ENCODE assay signal across 8 mouse cellular contexts in the genomic region with DNA sequence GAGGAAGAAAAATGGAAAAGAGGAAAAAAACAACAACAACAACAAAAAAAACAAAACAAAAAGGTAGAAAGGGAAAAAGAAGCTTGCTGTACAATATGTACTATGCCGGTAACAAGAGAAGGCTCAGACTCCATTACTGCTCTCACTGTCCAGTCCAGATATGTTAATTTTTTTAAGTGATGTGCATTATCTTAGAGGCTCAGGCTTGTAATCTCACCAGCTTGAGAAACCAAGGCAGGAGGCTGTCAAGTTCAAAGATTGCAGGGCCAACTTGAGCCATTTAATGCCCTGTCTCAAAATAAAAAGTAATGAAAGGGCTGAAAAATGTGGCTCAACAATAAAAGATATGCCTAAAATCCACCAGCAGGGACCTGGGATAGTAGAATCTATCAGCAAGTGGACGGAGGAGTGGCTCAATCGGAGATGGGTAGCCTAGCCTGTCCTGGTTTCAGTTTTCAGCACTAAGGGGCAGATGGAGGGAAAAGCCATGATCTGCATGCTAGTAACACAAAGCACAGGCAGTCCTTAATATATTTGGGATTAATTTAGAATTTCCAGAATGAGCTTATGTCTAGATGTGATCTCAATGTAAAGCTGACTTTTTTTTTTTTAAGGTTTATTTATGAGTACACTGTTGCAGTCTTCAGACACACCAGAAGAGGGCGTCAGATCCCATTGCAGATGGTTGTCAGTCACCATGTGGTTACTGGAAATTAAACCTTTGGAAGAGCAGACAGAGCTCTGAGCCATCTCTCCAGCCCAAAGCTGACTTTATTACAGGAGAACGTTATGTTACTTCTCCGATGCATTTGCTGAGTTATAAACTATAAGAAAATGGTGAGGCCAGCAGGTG. TPM values are rescaled to one million over a fixed set of nuclear protein-coding genes. Genes with fewer than 3 reads are reported as not detected.
DNase-seq lines count a peak whose midpoint lies in the region; ATAC-seq and TF ChIP-seq lines count a peak whose summit lies in the region.

No protein-coding gene starts in this region.

- no peak for ATAC-seq in heart, embryonic 16.5 days (replicated peaks; ENCODE audit: extremely low read depth, insufficient read depth, low FRiP score)
- peak; percentile 24 for ATAC-seq in intestine, embryonic 16.5 days

- no peaks in the 10 kb centered on the region for H3K27me3 ChIP-seq in heart, embryonic 16.5 days (ENCODE audit: control insufficient read depth, insufficient read depth, low read length)
- no peaks in the 10 kb centered on the region for H3K27me3 ChIP-seq in intestine, embryonic 16.5 days (replicated peaks; ENCODE audit: control insufficient read depth, insufficient read depth, low read length)
- peaks cover 13% of the 10 kb centered on the region for H3K27me3 ChIP-seq in myocyte (ENCODE audit: control insufficient read depth, insufficient read depth, insufficient read length)

- no peak overlapping the region for H3K9ac ChIP-seq in heart, embryonic 16.5 days (ENCODE audit: low read length)
- H3K9ac ChIP-seq in intestine, embryonic 16.5 days (ENCODE audit: low read depth, low read length): peak overlapping the region; percentile 81; the same call in 1 of the 2 replicates

- DNase-seq in heart, postnatal 25 days (ENCODE audit: low spot score): no peak
- peak; percentile 2 for DNase-seq in 3T3-L1 (ENCODE audit: low read depth, low spot score)
- no peak for DNase-seq in adrenal gland, postnatal 14 days
- no peak for DNase-seq in embryo, embryonic 9.5 days (ENCODE audit: extremely low spot score)

- peaks cover 13% of the 10 kb centered on the region for H3K36me3 ChIP-seq in heart, embryonic 16.5 days (ENCODE audit: control insufficient read depth, insufficient read depth)
- peaks cover 4% of the 10 kb centered on the region; the same call in 1 of the 2 replicates for H3K36me3 ChIP-seq in intestine, embryonic 16.5 days (ENCODE audit: control insufficient read depth, insufficient read depth, low read length)
- H3K36me3 ChIP-seq in myocyte (ENCODE audit: control insufficient read depth, insufficient read depth): no peaks in the 10 kb centered on the region

- TF ChIP-seq POLR2A in myocyte (IDR thresholded peaks at IDR 0.05; ENCODE audit: insufficient read length, low read depth): no peak

- no peak overlapping the region for H3K27ac ChIP-seq in heart, embryonic 16.5 days (ENCODE audit: low read length)
- H3K27ac ChIP-seq in brown adipose tissue, adult 24 weeks (replicated peaks; ENCODE audit: low read depth, low read length): no peak overlapping the region
- H3K27ac ChIP-seq in intestine, embryonic 16.5 days (ENCODE audit: low read length): no peak overlapping the region

- intact Hi-C loops in heart, postnatal 25 days (cut with DNase I): no loop called here

- 40% methylated on average over 6 of the region's 6 CpGs for WGBS in heart, embryonic 16.5 days
- 44% methylated on average over 6 of the region's 6 CpGs for WGBS in intestine, embryonic 16.5 days

- peak overlapping the region; percentile 85 for H3K4me3 ChIP-seq in heart, embryonic 16.5 days (ENCODE audit: low read length)
- H3K4me3 ChIP-seq in brown adipose tissue, adult 24 weeks (ENCODE audit: insufficient read depth, low read depth, low read length): 0 out of 2 replicates have a peak overlapping the region, but pooled peaks have one; percentile 20
- peak overlapping the region; percentile 85 for H3K4me3 ChIP-seq in intestine, embryonic 16.5 days (ENCODE audit: low read length)
- H3K4me3 ChIP-seq in myocyte: peak overlapping the region; percentile 64

- peaks cover 5% of the 10 kb centered on the region for H3K4me1 ChIP-seq in heart, embryonic 16.5 days (ENCODE audit: control insufficient read depth, insufficient read depth, low read length)
- peaks cover under 1% of the 10 kb centered on the region for H3K4me1 ChIP-seq in brown adipose tissue, adult 24 weeks (ENCODE audit: control insufficient read depth, insufficient read depth, insufficient read length, low read length)
- peaks cover 4% of the 10 kb centered on the region; the same call in 1 of the 2 replicates for H3K4me1 ChIP-seq in intestine, embryonic 16.5 days (ENCODE audit: control insufficient read depth, insufficient read depth, low read length)

- peaks cover 12% of the 10 kb centered on the region for H3K79me2 ChIP-seq in myocyte (ENCODE audit: control insufficient read depth, insufficient read depth)

- peak overlapping the region; percentile 38 for H3ac ChIP-seq in myocyte (ENCODE audit: control insufficient read depth, insufficient read length)

- no peaks in the 10 kb centered on the region for H3K9me3 ChIP-seq in heart, embryonic 16.5 days (replicated peaks; ENCODE audit: control insufficient read depth, low read length)
- no peaks in the 10 kb centered on the region for H3K9me3 ChIP-seq in intestine, embryonic 16.5 days (ENCODE audit: control insufficient read depth, low read length)

- H3K4me2 ChIP-seq in heart, embryonic 16.5 days (ENCODE audit: low read depth, low read length): peak overlapping the region; percentile 44
- peak overlapping the region; percentile 17; the same call in 1 of the 2 replicates for H3K4me2 ChIP-seq in intestine, embryonic 16.5 days (ENCODE audit: low read depth, low read length)
- H3K4me2 ChIP-seq in myocyte (ENCODE audit: low read depth): peak overlapping the region; percentile 3

TF ChIP-seq in myocyte, 11 proteins besides CTCF, POLR2A, EP300 and RAD21:
- TF ChIP-seq MAX (IDR thresholded peaks at IDR 0.05; ENCODE audit: low read depth): no peak
- no peak for TF ChIP-seq MYOG (IDR thresholded peaks at IDR 0.05; ENCODE audit: control insufficient read depth in 1 of 3, insufficient read depth in 1 of 3, insufficient read length in 2 of 3, low read depth in 2 of 3)
- TF ChIP-seq SRF (IDR thresholded peaks at IDR 0.05; ENCODE audit: control insufficient read depth, insufficient read length, low read depth): no peak
- no peak for TF ChIP-seq POLR2AphosphoS2 (IDR thresholded peaks at IDR 0.05; ENCODE audit: insufficient read length, low read depth)
- no peak for TF ChIP-seq TCF3 (IDR thresholded peaks at IDR 0.05; ENCODE audit: insufficient read length, low read depth)
- no peak for TF ChIP-seq TCF12 (IDR thresholded peaks at IDR 0.05; ENCODE audit: insufficient read depth, poor library complexity, severe bottlenecking)
- no peak for TF ChIP-seq MYOD1 (IDR thresholded peaks at IDR 0.05; ENCODE audit: control insufficient read depth in 1 of 3, insufficient read length in 2 of 3, low read depth in 2 of 3)
- no peak for TF ChIP-seq CEBPB (IDR thresholded peaks at IDR 0.05; ENCODE audit: insufficient read depth, poor library complexity, severe bottlenecking)
- TF ChIP-seq REST (IDR thresholded peaks at IDR 0.05; ENCODE audit: insufficient read depth, insufficient read length): no peak
- TF ChIP-seq E2F4 (IDR thresholded peaks at IDR 0.05; ENCODE audit: insufficient read depth): no peak
- no peak for TF ChIP-seq USF1 (IDR thresholded peaks at IDR 0.05; ENCODE audit: low read depth)

RNA-seq across cellular contexts. Expression of gene Ndufa3, which starts 0.6 kb away (rescaled TPM):
- polyA plus RNA-seq in heart, embryonic 16.5 days (2015; fragmentation: Nextera tagmentation; extraction: Ambion mirVana): 644 and 753 TPM in 2 replicates
- total RNA-seq in heart, postnatal 25 days (2021): 1,000 to 10,000 TPM; 1,735 to 1,752 TPM
- polyA plus RNA-seq in brown adipose tissue, adult 24 weeks (2012; ENCODE audit: insufficient read depth, insufficient read length, missing spikeins): 2,482 and 2,632 TPM in 2 replicates
- polyA plus RNA-seq in intestine, embryonic 16.5 days (2015; fragmentation: Nextera tagmentation; extraction: Ambion mirVana): 531 and 551 TPM in 2 replicates
- 537 TPM for polyA plus RNA-seq in myocyte (2012; fragmentation: generic; extraction: Trizol)
- 975 and 1,034 TPM in 2 replicates for total RNA-seq in adrenal gland, postnatal 14 days (2021)

RNA-seq across cellular contexts. Expression of gene Oscar, which starts 0.7 kb away (rescaled TPM):
- polyA plus RNA-seq in heart, embryonic 16.5 days (2015; fragmentation: Nextera tagmentation; extraction: Ambion mirVana): 0.27 TPM in 1 of 2 replicates, not detected in the other
- total RNA-seq in heart, postnatal 25 days (2021): under 1 TPM; 0.13 to 0.20 TPM
- not detected in 2 replicates for polyA plus RNA-seq in brown adipose tissue, adult 24 weeks (2012; ENCODE audit: insufficient read depth, insufficient read length, missing spikeins)
- polyA plus RNA-seq in intestine, embryonic 16.5 days (2015; fragmentation: Nextera tagmentation; extraction: Ambion mirVana): 0.07 TPM in 1 of 2 replicates, not detected in the other
- not detected for polyA plus RNA-seq in myocyte (2012; fragmentation: generic; extraction: Trizol)
- not detected in 2 replicates for total RNA-seq in adrenal gland, postnatal 14 days (2021)

RNA-seq across cellular contexts. Expression of gene Tfpt, which starts 13.1 kb away (rescaled TPM):
- 15.6 and 17.0 TPM in 2 replicates for polyA plus RNA-seq in heart, embryonic 16.5 days (2015; fragmentation: Nextera tagmentation; extraction: Ambion mirVana)
- 10 to 100 TPM; 16.9 to 20.0 TPM for total RNA-seq in heart, postnatal 25 days (2021)
- polyA plus RNA-seq in brown adipose tissue, adult 24 weeks (2012; ENCODE audit: insufficient read depth, insufficient read length, missing spikeins): 24.2 and 24.4 TPM in 2 replicates
- polyA plus RNA-seq in intestine, embryonic 16.5 days (2015; fragmentation: Nextera tagmentation; extraction: Ambion mirVana): 15.5 and 18.0 TPM in 2 replicates
- 27.2 TPM for polyA plus RNA-seq in myocyte (2012; fragmentation: generic; extraction: Trizol)
- 21.6 and 25.6 TPM in 2 replicates for total RNA-seq in adrenal gland, postnatal 14 days (2021)

RNA-seq across cellular contexts. Expression of gene Prpf31, which starts 13.2 kb away (rescaled TPM):
- 60.8 and 62.2 TPM in 2 replicates for polyA plus RNA-seq in heart, embryonic 16.5 days (2015; fragmentation: Nextera tagmentation; extraction: Ambion mirVana)
- total RNA-seq in heart, postnatal 25 days (2021): 10 to 100 TPM; 22.2 to 25.1 TPM
- 18.7 and 20.7 TPM in 2 replicates for polyA plus RNA-seq in brown adipose tissue, adult 24 weeks (2012; ENCODE audit: insufficient read depth, insufficient read length, missing spikeins)
- 70.6 and 81.1 TPM in 2 replicates for polyA plus RNA-seq in intestine, embryonic 16.5 days (2015; fragmentation: Nextera tagmentation; extraction: Ambion mirVana)
- 54.8 TPM for polyA plus RNA-seq in myocyte (2012; fragmentation: generic; extraction: Trizol)
- 37.9 and 41.9 TPM in 2 replicates for total RNA-seq in adrenal gland, postnatal 14 days (2021)

RNA-seq across cellular contexts. Expression of gene Cnot3, which starts 28.5 kb away (rescaled TPM):
- polyA plus RNA-seq in heart, embryonic 16.5 days (2015; fragmentation: Nextera tagmentation; extraction: Ambion mirVana): 29.9 and 32.9 TPM in 2 replicates
- total RNA-seq in heart, postnatal 25 days (2021): 10 to 100 TPM; 24.7 to 30.6 TPM
- 22.4 and 31.4 TPM in 2 replicates for polyA plus RNA-seq in brown adipose tissue, adult 24 weeks (2012; ENCODE audit: insufficient read depth, insufficient read length, missing spikeins)
- polyA plus RNA-seq in intestine, embryonic 16.5 days (2015; fragmentation: Nextera tagmentation; extraction: Ambion mirVana): 43.2 and 46.1 TPM in 2 replicates
- 49.0 TPM for polyA plus RNA-seq in myocyte (2012; fragmentation: generic; extraction: Trizol)
- total RNA-seq in adrenal gland, postnatal 14 days (2021): 63.5 and 63.7 TPM in 2 replicates

Comparison
In these comparisons a context has a peak if more than half of its experiments do, and no peak if none do; other contexts are left out.
1. H3K4me3 ChIP-seq: peak in every context shown above with its lines; median percentile 85 in heart, embryonic 16.5 days; 85 in intestine, embryonic 16.5 days; 64 in myocyte; 20 in brown adipose tissue, adult 24 weeks.